Mouse (Mus musculus) R1 (cell line): ENCODE results near the gene Cd3d.

Experiments used
- DNase-seq: peaks from one replicate; pipeline ENCODE4 v3.0.0-alpha.2; 2018; ENCODE audit warnings: low read depth, low spot score

Gene Cd3d

DNA sequence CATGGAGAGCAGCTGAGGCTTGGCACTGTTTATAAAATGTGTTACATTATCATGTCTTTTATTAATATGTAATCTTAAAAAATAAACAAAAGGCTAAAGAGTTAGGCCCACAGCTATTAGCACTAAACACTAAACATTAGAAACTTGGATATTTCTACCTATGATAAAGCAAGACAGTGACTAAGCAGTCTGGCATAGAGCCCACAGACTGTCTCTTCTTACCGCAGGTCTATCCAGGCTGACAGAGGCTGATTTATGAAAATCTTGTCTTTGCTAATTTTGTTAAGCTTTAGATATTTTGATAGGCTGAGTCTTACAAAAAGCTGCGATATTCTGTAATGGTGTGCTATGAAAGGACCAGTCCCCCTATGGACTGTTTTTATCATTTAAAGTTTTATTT lies 11.7 kb downstream of the Cd3d start:
- DNase-seq, result no peak

DNA sequence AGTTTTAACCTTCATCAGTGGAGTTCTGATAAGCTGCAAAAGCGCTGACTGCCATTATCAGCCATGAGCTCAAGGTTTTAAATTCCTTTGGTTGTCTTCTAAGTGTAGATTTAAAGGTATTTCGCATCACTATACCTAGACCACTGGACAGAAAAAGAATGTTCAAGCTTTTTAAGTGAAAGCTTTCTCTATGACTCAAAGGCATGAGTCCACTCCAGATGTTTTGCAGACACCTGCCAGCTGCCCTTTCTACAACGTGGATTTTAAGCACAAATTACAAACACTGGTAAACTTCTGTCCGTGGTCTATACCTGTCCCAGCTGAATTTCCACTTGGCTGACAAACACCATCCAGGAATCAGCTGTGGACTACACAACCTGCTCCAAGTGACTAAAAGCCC lies 13.4 kb downstream of the Cd3d start:
- DNase-seq, result no peak

DNA sequence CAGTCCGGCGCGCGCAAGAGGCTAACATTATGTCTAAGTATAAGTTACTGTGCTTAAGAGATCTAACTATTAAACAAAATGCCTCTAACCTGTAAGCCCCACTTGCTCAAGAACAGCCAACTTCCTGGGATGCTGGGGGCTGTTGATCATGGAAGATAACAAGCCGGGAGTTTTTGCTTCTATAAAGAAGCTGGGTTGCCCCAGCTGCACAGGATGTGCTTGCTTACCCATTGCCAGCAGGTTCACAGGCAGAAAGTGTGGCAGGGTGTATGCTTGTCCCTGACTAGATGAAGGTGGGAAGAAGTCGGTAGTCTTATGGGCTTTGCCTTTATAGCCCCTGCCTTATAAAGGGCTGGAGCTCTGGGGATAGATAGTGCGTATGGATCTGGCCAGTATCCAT lies 15.0 kb downstream of the Cd3d start:
- no peak for DNase-seq

DNA sequence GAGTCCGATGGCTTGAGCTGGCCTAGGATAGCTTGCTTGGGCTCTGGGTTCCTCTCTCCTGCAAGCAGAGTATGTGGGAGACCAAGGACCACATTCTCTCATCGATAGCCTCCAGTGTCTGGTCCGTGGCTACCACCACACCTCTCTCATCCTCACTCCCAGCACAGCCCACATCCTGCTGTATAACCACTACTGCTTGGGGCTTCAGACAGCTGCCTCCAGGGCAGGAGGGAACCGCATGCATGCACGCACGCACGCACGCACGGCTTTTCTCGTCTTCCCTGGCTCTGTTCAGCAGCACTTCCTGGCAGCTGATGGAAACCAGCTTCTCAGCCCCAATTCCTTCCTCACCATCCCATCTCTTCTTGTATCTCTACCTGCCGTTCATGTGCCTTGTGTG lies 16.6 kb downstream of the Cd3d start:
- DNase-seq, result no peak

DNA sequence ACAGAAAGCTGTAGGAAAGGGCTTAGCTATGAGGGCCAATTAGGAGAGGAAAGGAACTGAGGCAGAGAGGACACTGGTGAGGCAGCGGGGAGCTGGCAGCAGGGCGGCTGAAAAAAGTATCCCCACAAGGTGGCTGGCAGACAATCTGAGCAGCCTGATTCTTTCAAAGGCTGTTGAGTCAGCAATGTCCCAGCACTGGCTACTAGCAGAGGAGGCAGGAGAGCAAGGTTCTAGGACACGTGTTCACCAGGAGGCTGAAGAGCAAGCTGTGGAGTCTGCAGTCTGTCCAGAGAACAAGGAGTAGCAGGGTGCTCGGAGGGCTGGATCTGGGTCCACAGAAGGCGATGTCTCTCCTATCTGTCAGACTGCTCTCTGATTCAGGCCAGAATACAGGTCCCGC lies 17.6 kb downstream of the Cd3d start:
- no peak for DNase-seq

DNA sequence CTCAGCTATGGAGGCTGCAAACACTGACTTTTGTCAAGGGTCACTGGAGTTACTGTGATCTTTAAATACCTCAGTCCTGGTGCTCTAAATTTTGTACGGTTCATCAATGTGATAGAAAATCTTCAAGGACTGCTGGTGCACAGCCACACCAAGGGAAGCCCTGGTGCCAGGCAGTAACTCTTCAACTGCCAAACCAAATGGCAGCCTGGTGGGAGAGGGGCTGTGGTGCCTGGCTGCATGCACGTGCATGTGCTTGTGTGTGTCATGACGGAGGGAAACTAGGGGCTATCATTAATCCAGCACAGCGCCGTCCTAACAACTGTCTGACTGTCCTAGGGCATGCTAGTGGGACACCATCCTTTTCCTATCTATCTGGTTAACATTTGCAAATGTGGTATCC lies 18.2 kb downstream of the Cd3d start:
- DNase-seq, result no peak

DNA sequence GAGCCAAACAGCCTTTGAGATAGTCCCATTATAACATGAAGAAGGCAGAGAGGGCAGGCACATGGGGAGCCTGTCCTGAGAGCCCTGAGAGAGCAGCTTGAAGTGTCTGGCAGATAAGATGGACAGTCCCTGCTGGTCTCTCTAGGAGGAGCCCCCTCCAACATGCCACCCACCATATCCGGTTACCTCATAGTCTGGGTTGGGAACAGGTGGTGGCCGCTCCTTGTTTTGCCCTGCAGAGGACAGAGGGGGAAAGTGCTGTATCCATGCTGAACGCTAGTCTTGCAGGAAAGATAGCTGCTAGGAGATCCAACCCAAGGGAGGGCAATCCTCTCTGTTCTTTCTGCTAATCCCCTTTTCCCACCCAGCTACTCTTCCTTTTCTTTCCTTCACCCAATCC lies 18.7 kb downstream of the Cd3d start:
- no peak for DNase-seq

DNA sequence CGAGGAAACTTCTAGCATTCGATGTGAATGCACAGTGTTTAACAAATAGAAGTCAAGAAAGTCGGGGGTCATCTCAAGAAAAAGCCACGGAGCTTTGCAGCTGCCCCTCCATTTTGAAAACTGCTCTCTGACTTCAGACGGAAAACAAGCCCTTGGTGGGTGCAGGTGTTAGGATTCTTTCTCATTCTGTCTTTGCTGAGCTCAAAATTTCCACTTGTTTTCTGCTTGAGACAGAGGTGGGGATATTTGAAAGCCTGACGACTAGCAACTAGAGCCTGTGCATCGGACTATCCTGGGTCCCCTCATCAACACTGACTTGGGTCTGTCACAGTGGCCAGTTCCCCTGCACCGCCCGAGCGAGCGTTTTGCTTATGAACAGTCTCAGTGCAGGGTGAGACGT lies 25.8 kb downstream of the Cd3d start:
- DNase-seq, result no peak

DNA sequence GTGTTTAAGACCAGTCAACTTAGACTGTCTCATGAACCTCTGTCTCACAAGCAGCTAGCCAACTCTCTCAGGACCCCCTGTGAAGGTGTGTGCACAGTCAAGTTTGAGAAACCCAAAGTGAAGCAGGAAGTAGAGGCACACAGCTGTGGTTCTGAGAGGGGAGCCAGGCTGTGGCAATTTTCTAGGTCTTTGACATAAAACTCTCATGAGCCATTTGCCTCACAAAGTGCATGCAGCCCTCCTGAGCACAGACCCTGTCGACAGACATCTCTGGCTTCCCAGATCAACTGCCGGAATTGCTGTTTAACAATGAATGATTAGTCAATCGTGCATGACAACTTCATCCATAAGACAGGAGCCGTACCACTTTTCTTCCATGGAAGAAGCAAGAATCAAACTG lies 26.8 kb downstream of the Cd3d start:
- DNase-seq, result no peak

DNA sequence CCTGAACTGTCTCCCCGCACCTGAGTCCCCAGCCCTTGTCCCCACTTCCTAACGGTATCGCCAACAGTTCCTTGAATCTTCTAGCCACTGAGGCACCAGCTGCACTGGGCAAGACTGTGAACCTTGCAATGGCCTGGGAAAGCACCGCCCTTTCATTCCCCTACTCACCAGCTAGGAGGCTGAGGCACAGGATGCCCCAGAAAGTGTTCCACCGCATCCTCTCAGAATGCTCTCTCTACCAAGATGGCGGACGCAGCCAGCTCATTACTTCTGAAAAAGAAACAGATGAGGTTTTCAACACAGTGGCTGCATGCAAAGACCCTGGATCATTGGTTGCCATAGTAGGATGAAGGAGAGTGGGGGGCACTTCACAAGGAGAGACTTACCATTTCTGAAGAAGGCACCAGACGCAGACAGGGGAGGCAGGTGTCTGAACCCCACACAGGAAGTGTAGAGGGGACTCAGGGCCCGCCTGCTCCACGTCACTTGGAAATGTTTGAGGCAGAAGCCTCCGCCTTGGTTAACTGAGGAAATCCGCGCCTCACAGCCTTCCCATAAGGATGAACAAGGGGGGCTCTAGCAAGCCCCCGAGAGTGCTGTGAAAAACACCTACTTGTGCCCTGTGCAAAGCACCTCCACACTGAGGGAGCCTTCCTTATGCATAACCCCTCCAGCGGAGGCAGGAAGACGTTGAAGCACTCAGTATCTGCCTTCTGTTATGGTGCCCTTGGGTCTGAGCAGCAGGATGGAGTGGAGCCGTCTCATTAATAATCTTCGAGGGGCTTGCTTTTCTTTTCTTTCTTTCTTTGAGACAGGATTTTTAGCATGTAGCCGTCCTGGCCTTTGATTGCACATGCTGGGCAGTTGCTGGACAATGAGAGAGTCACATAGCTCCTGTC lies 27.8 kb downstream of the Cd3d start, which contains the start of gene Cd3e:
Gene Cd3e, minus strand, starts transcription at position 448 of the 899 bp plus-strand sequence.
- peak; percentile 40 for DNase-seq

DNA sequence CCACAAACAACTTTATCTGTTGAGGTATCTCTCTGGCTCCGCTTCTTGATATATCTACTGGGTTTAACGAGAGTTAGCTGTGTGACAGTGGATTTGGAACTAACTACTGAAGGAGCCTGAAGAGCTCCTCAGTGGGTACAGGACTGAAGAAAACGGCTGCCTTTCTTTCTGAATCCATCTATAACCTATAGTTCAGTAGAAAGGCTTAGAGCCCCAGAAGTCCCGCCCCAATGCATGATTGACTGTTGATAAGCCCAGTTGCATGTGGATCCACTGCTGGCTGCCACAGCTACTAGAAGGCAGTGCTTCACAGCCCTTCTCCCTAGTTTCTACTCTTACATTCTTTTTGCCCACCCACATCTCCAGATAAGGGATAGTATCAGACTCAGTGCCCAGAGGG lies 28.9 kb downstream of the Cd3d start:
- peak; percentile 34 for DNase-seq

DNA sequence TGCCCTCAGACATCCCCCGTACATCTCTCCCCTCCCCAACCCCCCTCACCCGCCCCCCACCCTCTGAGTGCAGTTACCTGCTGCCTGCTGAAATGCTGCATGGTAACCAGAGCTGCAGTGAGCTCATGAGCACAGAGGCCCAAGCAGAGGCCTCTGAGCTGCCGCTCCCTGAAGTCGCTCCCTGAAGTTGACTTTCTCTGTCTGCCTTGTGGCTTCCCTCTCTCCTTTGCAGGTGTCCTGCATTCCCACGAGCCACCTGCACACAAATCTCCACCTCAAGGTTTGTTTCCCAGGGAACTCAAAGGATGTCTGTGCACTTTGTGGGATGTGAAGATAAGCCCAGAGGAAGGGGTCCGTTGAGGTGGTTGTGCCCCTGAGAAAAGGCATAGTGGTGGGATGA lies 29.7 kb downstream of the Cd3d start:
- no peak for DNase-seq

DNA sequence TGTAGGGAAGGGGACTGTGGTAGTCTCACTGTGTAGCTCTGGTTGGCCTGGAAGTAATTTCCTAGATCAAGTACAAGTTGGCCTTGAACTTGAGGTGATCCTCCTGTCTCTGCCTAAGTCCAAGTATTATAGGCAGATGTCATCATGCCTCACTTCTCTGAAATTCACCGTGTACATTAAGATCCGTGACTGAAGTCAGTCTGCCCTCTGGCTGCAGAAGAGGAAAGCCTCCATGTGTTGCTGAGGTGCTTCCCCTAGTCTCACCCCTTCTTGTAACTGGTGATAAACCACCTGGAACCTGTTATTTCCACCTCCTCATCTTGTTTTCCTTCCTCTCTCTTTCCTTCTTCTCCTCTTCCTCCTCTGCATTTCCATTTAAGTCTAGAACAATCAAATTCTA lies 33.3 kb downstream of the Cd3d start:
- no peak for DNase-seq

DNA sequence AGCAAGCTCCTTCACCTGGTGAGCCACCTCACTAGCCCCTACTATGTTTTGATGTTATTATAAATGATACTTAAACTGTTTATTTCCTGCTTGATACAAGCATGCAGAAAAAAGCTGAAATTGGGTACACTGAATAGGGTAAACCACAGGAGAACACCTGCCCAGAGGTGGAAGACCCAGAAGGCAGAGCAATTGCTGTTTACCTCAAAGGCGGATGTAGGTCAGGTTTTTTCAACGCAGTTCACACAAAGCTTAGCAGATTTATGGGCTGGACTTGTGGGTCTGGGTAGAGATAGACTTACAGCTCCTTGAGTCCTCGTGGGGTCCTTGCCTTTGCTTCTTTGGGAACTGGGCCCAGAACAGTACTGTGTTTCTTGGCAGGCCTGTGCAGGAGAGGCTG lies 34.3 kb downstream of the Cd3d start:
- no peak for DNase-seq

DNA sequence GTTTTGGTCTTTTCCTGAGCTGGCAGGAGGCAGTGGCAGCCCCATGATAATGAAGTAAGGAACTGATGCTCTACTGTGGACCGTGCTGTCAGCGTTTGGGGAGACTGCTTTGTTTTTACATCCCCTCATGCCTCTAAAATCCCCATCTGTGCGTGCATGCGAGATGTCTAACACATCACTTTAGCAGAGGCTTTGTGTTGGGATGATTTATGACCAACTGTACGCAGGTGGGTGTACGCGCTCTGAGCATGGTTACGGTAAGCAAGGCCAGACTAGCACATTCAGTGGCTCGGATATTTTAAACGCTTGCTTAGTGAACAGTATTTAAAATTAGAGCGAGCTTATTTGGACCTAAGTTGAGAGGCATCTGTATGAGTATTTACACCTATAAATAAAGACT lies 36.4 kb downstream of the Cd3d start:
- no peak for DNase-seq

DNA sequence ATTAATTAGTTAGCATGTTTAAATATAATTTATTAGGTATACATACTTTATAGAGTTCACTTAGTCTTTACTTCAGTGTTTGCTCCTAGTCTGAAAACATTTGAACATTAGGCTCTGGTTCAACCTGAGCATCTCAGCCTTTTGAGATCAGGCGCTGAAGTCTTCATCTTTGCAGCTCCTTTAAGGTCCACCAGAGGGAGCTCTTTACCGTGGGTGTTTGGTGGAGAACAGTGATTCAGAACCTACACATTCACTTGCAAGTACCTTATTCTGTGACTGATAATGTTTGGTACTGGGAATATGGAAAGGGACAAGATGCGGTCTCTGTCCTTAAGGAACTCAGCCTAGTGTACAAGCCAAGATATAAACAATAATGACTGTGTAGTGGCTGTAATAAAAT lies 41.2 kb downstream of the Cd3d start:
- DNase-seq, result peak; percentile 76

DNA sequence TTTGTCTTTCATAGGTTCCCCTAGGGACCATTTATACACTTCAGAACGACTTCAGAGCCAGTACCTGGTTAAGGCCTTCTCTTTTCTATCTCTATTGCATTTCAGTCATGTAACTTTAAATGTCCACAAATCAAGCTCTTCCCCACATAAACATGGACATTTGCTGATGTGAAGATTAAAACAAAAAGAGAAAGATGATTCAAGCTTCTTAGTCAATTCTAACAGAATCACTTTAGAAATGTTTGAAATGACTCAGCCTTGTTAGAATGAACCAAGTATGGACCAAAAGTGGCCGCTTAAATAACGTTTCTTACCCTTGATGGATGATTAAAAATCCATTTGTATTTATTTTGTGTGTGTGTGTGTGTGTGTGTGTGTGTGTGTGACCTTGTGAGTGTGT lies 42.1 kb downstream of the Cd3d start:
- DNase-seq, result no peak

DNA sequence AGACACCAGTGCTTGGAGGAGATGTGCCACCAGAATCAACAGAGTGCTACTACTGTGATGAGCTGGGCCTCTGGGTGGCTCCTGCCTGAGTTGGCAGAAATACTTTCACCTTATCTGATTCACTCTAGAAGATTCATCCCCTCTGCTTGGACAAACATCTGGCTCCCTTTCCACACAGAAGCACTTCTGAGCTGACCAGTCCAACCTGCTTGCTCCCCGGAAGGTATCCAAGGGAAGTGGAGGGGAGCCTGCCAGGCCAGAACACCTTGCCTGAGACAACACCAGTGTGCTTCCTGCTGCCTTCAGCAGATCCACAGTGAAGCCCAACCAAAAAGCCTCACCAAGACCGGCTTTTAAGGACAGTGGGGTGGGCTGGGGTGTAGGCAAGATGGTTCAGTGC lies 42.6 kb downstream of the Cd3d start:
- no peak for DNase-seq

DNA sequence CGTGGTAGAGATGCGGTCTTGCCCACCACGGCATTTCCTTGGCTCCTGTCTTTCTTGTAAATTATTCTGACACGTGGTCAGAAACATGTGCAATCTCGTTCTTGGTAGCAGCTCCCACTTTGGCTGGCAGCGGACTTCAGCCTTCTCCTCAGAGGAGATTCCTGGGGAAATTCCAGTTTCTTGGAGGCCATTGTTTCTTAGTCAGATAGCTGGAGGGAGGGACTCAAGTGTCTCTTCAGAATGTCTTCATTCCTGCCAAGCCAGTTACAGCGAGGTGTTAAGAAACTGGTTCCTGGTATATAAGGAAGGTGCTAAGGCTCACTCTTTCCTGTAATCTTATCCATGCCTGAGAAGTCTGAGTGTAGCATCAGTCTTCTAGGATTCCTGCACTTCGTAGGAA lies 45.8 kb downstream of the Cd3d start:
- no peak for DNase-seq

DNA sequence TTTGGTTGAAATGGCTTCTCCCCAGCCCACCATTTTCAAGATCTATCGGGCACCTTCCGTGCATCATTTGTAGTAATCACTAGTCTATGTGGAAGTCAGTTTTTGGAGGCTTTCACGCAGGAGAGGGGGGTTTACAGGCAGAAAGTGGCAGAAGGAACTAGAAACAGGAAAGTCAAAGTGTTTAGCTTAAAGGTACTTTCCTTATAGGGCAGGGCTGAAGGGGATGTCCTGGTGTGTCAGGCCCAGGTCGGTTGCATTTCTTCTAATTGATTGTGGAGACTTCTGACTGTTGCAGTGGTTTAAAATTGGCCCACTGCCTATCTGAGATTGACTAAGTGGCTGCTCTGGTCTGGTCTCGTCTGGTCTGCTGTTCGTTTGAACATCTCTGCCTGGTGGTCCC lies 48.8 kb downstream of the Cd3d start:
- DNase-seq, result no peak

DNA sequence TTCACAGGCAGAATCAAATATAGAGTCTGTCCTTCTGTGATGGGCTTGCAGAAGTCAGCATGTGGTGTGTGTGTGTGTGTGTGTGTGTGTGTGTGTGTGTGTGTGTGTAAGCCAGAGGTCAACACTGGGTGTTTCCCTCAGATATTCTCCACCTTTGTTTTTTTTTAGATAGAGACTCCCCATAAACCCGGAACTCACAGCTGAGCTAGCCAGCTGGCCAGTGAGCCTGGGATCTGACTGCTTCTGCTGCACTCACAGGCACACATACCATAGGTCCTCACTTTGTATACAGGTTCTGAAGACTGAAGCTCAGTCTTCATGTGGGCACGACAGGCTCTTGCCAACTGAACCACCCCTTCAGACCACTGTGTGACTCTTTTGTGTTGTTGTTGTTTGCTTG lies 50.7 kb downstream of the Cd3d start:
- no peak for DNase-seq

DNA sequence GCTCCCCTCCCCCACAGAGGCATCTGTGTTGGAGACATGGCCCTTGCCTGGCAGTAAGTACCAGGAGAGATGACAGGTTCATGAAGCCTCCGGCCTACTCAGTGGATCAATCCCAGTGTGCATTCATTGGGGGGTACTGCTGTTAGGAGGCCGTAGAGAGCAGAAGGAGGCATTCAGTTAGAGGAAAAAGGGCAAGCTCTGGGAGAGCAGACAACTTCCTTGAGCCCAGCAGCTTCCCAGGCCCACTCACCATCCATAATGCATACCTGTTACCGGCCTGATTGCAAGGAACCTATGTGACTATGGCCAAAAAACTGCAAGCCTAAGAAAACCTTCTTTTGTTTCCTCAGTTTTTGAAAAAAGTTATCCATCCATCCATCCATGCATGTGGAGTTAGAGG lies 52.9 kb downstream of the Cd3d start:
- DNase-seq, result no peak
